Mouse (Mus musculus) lung, adult 2 months (tissue): ENCODE data around the gene Wdfy4. TPM values are rescaled to one million over a fixed set of nuclear protein-coding genes. Genes with fewer than 3 reads are reported as not detected.

ENCODE experiments used
- DNase-seq: peaks from one replicate; pipeline ENCODE4 v3.0.0; 2022
- H3K4me1 ChIP-seq: fragments of 200-500 bp; 2 replicates; pipeline ENCODE4 v1.6.1; 2011; ENCODE audit warnings: low read length; ENCODE audit not compliant: control insufficient read depth, insufficient read depth
- H3K4me3 ChIP-seq: fragments of 200-500 bp; replicated peaks from 2 replicates; pipeline ENCODE3; 2011; ENCODE audit warnings: low read depth, mild to moderate bottlenecking, control low read depth, low read length; ENCODE audit errors: extremely low read depth
- CTCF ChIP-seq: fragments of 200-500 bp; IDR thresholded peaks from 2 replicates; pipeline ENCODE4 v1.5.1; 2011; ENCODE audit warnings: mild to moderate bottlenecking, low read length, control low read depth; ENCODE audit not compliant: insufficient read depth
- POLR2A ChIP-seq: fragments of 200-500 bp; IDR thresholded peaks from 2 replicates; pipeline ENCODE4 v1.6.1; 2011; ENCODE audit warnings: low read depth, mild to moderate bottlenecking, control low read depth, low read length, borderline replicate concordance; ENCODE audit errors: extremely low read depth
- WGBS: fragments of 180-500 bp; shearing (Covaris S2); methylation state at CpG from one replicate; pipeline ENCODE4 v1.1.7; 2018; 5-methylcytosine and 5-hydroxymethylcytosine counted together
- polyA plus RNA-seq: library from polyadenylated mRNA; depleted of rRNA; stranded (reverse); fragments of >200 nt; gene quantifications from 2 replicates; pipeline ENCODE4 v1.2.3, GENCODE M21; 2012

Wdfy4 gene
- polyA plus RNA-seq, 1 experiment, result 14.0 TPM

GRCm38 (mm10) chr14:33083326-33083725, 102.0 kb downstream of the Wdfy4 start:
- TF ChIP-seq CTCF, result no peak
- no peak for TF ChIP-seq POLR2A
- WGBS, result 70% methylated on average over 8 of the region's 8 CpGs
- DNase-seq, result no peak
- H3K4me3 ChIP-seq, result no peak overlapping the region
- no peaks in the 10 kb centered on the region for H3K4me1 ChIP-seq

GRCm38 (mm10) chr14:33082301-33082700, 103.0 kb downstream of the Wdfy4 start:
- TF ChIP-seq CTCF (no peak), POLR2A (no peak)
- WGBS, result 57% methylated on average over 1 of the region's 1 CpGs
- DNase-seq, result no peak
- no peak overlapping the region for H3K4me3 ChIP-seq
- no peaks in the 10 kb centered on the region for H3K4me1 ChIP-seq

GRCm38 (mm10) chr14:33081370-33081860, 103.9 kb downstream of the Wdfy4 start:
- 75% methylated on average over 6 of the region's 6 CpGs for WGBS
- no peak for TF ChIP-seq POLR2A
- no peak for TF ChIP-seq CTCF
- Histone ChIP-seq H3K4me1 (no peaks in the 10 kb centered on the region), H3K4me3 (no peak overlapping the region)
- DNase-seq, result no peak

- 87% methylated on average over 6 of the region's 6 CpGs for WGBS
- TF ChIP-seq POLR2A (no peak), CTCF (no peak)
- Histone ChIP-seq H3K4me1 (no peaks in the 10 kb centered on the region), H3K4me3 (no peak overlapping the region)
- DNase-seq, result no peak
Observed at GRCm38 (mm10) chr14:33078596-33078995, 106.7 kb downstream of the Wdfy4 start.

GRCm38 (mm10) chr14:33078110-33078509, 107.2 kb downstream of the Wdfy4 start:
- WGBS, result 78% methylated on average over 6 of the region's 6 CpGs
- H3K4me1 ChIP-seq, result no peaks in the 10 kb centered on the region
- TF ChIP-seq CTCF (no peak), POLR2A (no peak)
- DNase-seq, result no peak
- H3K4me3 ChIP-seq, result no peak overlapping the region

GRCm38 (mm10) chr14:33073355-33073754, 112.0 kb downstream of the Wdfy4 start:
- no peak for DNase-seq
- WGBS, result 54% methylated on average over 3 of the region's 3 CpGs
- no peak for TF ChIP-seq POLR2A
- TF ChIP-seq CTCF, result no peak
- no peak overlapping the region for H3K4me3 ChIP-seq
- no peaks in the 10 kb centered on the region for H3K4me1 ChIP-seq

GRCm38 (mm10) chr14:33072351-33072750, 113.0 kb downstream of the Wdfy4 start:
- no peak for TF ChIP-seq CTCF
- no peak for TF ChIP-seq POLR2A
- WGBS, result 80% methylated on average over 7 of the region's 7 CpGs
- no peak for DNase-seq
- Histone ChIP-seq H3K4me1 (no peaks in the 10 kb centered on the region), H3K4me3 (no peak overlapping the region)

- Histone ChIP-seq H3K4me3 (no peak overlapping the region), H3K4me1 (no peaks in the 10 kb centered on the region)
- TF ChIP-seq CTCF, result no peak
- no peak for TF ChIP-seq POLR2A
- 63% methylated on average over 9 of the region's 9 CpGs for WGBS
- no peak for DNase-seq
Observed at GRCm38 (mm10) chr14:33067676-33068075, 117.6 kb downstream of the Wdfy4 start.

- Histone ChIP-seq H3K4me3 (no peak overlapping the region), H3K4me1 (no peaks in the 10 kb centered on the region)
- DNase-seq, result no peak
- WGBS, result 73% methylated on average over 5 of the region's 5 CpGs
- no peak for TF ChIP-seq POLR2A
- TF ChIP-seq CTCF, result no peak
Observed at GRCm38 (mm10) chr14:33062996-33063395, 122.3 kb downstream of the Wdfy4 start.

GRCm38 (mm10) chr14:33058881-33059660, 126.2 kb downstream of the Wdfy4 start:
- Histone ChIP-seq H3K4me1 (no peaks in the 10 kb centered on the region), H3K4me3 (no peak overlapping the region)
- 84% methylated on average over 7 of the region's 7 CpGs for WGBS
- TF ChIP-seq CTCF (no peak), POLR2A (no peak)
- DNase-seq, result no peak
